ENCODE assay signal across 13 mouse cellular contexts in the genomic region with DNA sequence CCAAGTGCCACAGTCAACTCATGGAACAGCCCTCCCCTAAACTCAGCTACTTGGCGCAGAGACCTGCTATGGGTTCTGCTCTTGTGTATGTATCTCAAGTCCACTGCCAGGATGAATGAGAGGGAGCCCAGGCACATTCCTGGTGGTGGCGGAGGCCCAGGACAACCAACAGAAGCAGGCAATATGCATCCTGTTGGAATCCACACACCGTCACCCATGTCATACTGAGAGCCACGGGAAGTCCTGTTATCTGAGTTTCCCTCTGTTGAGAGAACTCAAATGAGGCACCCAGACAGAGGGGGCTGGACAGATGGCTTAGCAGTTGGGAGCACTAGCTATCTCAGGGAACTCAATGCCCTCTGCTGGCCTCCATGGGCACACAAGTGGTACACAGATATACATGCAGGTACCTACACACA.
DNase-seq lines count a peak whose midpoint lies in the region; ATAC-seq lines count a peak whose summit lies in the region.
"Had no signal": no experiment of that assay in that cellular context is flagged by ENCODE, and none has a peak within 500 bp of the region (broad histone marks: within the 10 kb centered on the region; RNA-seq: fewer than 3 reads in every experiment).

No protein-coding gene starts in this region.

- H3K27ac ChIP-seq in heart, embryonic 11.5 days (ENCODE audit: low read depth, low read length): peak overlapping the region; percentile 35
- 0 out of 2 replicates have a peak overlapping the region, but pooled peaks have one; percentile 14 for H3K27ac ChIP-seq in midbrain, embryonic 13.5 days
- no peak overlapping the region for H3K27ac ChIP-seq in midbrain, embryonic 14.5 days (replicated peaks; ENCODE audit: low read depth, low read length)
- H3K27ac ChIP-seq: liver, embryonic 15.5 days had no signal

- no peaks in the 10 kb centered on the region for H3K9me3 ChIP-seq in heart, embryonic 11.5 days (replicated peaks; ENCODE audit: control insufficient read depth, low read length)
- H3K9me3 ChIP-seq in midbrain, embryonic 13.5 days: no peaks in the 10 kb centered on the region
- H3K9me3 ChIP-seq in midbrain, embryonic 14.5 days (ENCODE audit: control insufficient read depth, low read length): no peaks in the 10 kb centered on the region
- H3K9me3 ChIP-seq: liver, embryonic 15.5 days had no signal

- 35% methylated on average over 4 of the region's 4 CpGs for WGBS in heart, embryonic 11.5 days (ENCODE audit: insufficient replicate concordance)
- 75% methylated on average over 4 of the region's 4 CpGs for WGBS in midbrain, embryonic 13.5 days
- WGBS in midbrain, embryonic 14.5 days: 80% methylated on average over 4 of the region's 4 CpGs

- no peaks in the 10 kb centered on the region for H3K36me3 ChIP-seq in heart, embryonic 11.5 days (ENCODE audit: control insufficient read depth, insufficient read depth, low read length)
- H3K36me3 ChIP-seq in midbrain, embryonic 13.5 days: peaks cover 28% of the 10 kb centered on the region
- H3K36me3 ChIP-seq in midbrain, embryonic 14.5 days (ENCODE audit: control insufficient read depth, insufficient read depth, low read length): peaks cover 27% of the 10 kb centered on the region
- H3K36me3 ChIP-seq: liver, embryonic 15.5 days had no signal

- no peak overlapping the region for H3K4me2 ChIP-seq in heart, embryonic 11.5 days
- H3K4me2 ChIP-seq in midbrain, embryonic 13.5 days (replicated peaks): no peak overlapping the region
- no peak overlapping the region for H3K4me2 ChIP-seq in midbrain, embryonic 14.5 days (ENCODE audit: low read length)
- H3K4me2 ChIP-seq: liver, embryonic 15.5 days had no signal

- DNase-seq in heart, adult 9 months (ENCODE audit: low spot score in 2 of 2): no peak
- no peak for DNase-seq in midbrain, embryonic 14.5 days
- DNase-seq in cerebellum, postnatal 10 days: peak; percentile 62 to 73
- peak; percentile 60 to 70 for DNase-seq in layer of hippocampus, postnatal 14 days (ENCODE audit: low spot score in 2 of 2)
- no peak for DNase-seq in embryo, embryonic 10 days (ENCODE audit: low spot score)
- DNase-seq: adrenal gland, postnatal 14 days; gastrocnemius, postnatal 10 days; kidney, postnatal 25 days had no signal

- H3K9ac ChIP-seq in heart, embryonic 11.5 days (ENCODE audit: low read depth, low read length): no peak overlapping the region
- no peak overlapping the region for H3K9ac ChIP-seq in midbrain, embryonic 13.5 days (replicated peaks)
- no peak overlapping the region for H3K9ac ChIP-seq in midbrain, embryonic 14.5 days (replicated peaks; ENCODE audit: low read length)
- H3K9ac ChIP-seq: liver, embryonic 15.5 days had no signal

- H3K4me3 ChIP-seq in heart, embryonic 11.5 days (ENCODE audit: low read depth, low read length): no peak overlapping the region
- H3K4me3 ChIP-seq in midbrain, embryonic 13.5 days (replicated peaks): no peak overlapping the region
- H3K4me3 ChIP-seq in midbrain, embryonic 14.5 days (replicated peaks; ENCODE audit: low read depth, low read length): no peak overlapping the region
- H3K4me3 ChIP-seq: liver, embryonic 15.5 days had no signal

- no peaks in the 10 kb centered on the region for H3K27me3 ChIP-seq in heart, embryonic 11.5 days (ENCODE audit: control insufficient read depth, insufficient read depth, low read length)
- no peaks in the 10 kb centered on the region for H3K27me3 ChIP-seq in midbrain, embryonic 13.5 days
- no peaks in the 10 kb centered on the region for H3K27me3 ChIP-seq in midbrain, embryonic 14.5 days (ENCODE audit: control insufficient read depth, insufficient read depth, low read length)
- H3K27me3 ChIP-seq: CH12.LX; liver, embryonic 15.5 days had no signal

- ATAC-seq in heart, embryonic 11.5 days (replicated peaks; ENCODE audit: insufficient number of reproducible peaks, low FRiP score, low TSS enrichment): no peak
- ATAC-seq in midbrain, embryonic 13.5 days: no peak
- ATAC-seq in midbrain, embryonic 14.5 days (ENCODE audit: low FRiP score, low TSS enrichment): no peak
- ATAC-seq in inflammation-experienced regulatory T-cells, adult 6 months: no peak

- peaks cover 24% of the 10 kb centered on the region for H3K4me1 ChIP-seq in heart, embryonic 11.5 days (ENCODE audit: control insufficient read depth, insufficient read depth, low read length)
- H3K4me1 ChIP-seq in midbrain, embryonic 13.5 days (replicated peaks): 0 out of 2 replicates have a peak, but pooled peaks cover 4% of the 10 kb centered on the region
- H3K4me1 ChIP-seq in midbrain, embryonic 14.5 days (ENCODE audit: control insufficient read depth, insufficient read depth, low read length): no peaks in the 10 kb centered on the region
- H3K4me1 ChIP-seq: liver, embryonic 15.5 days had no signal

Comparison
In these comparisons a context has a peak if more than half of its experiments do, and no peak if none do; other contexts are left out.
1. DNase-seq: peak in cerebellum, postnatal 10 days (2 of 2) and layer of hippocampus, postnatal 14 days (2 of 2); none in heart, adult 9 months (0 of 2), midbrain, embryonic 14.5 days (single experiment) and embryo, embryonic 10 days (single experiment).